Mouse (Mus musculus): Measurements from ENCODE around the gene Armc9.

- no peak for TF ChIP-seq POLR2A (IDR thresholded peaks at IDR 0.05; ENCODE audit: borderline replicate concordance, insufficient read depth, low read length)
- TF ChIP-seq CTCF (IDR thresholded peaks at IDR 0.05; ENCODE audit: borderline replicate concordance, insufficient read depth, low read depth, low read length): no peak
These were observed 33.3 kb downstream of the Armc9 start for GRCm38 (mm10) chr1:86187856-86188255.

Data from cerebellum, adult 2 months (tissue).